Mouse (Mus musculus): ENCODE data around the gene Dus2. TPM values are rescaled to one million over a fixed set of nuclear protein-coding genes. Genes with fewer than 3 reads are reported as not detected.

The Dus2 gene
- polyA plus RNA-seq, 1 experiment from 2014 or later, result 18.4 TPM

GRCm38 (mm10) chr8:106074659-106075058 lies 83.5 kb downstream of the Dus2 start:
- H3K9ac ChIP-seq (ENCODE audit: low read length), result no peak overlapping the region
- peaks cover 8% of the 10 kb centered on the region for H3K36me3 ChIP-seq (ENCODE audit: control insufficient read depth, insufficient read depth, low read length)
- no peak overlapping the region for H3K4me2 ChIP-seq (ENCODE audit: low read depth, low read length)
- H3K9me3 ChIP-seq (ENCODE audit: control insufficient read depth, low read length), result no peaks in the 10 kb centered on the region
- no peaks in the 10 kb centered on the region for H3K27me3 ChIP-seq (ENCODE audit: control insufficient read depth, insufficient read depth, low read depth, low read length)
- no peak overlapping the region for H3K27ac ChIP-seq (ENCODE audit: low read length)
- H3K4me3 ChIP-seq (ENCODE audit: low read length), result no peak overlapping the region
- no peaks in the 10 kb centered on the region for H3K4me1 ChIP-seq (replicated peaks; ENCODE audit: control insufficient read depth, insufficient read depth, low read length)
- ATAC-seq (ENCODE audit: low read depth), result no peak
- WGBS, result 61% methylated on average over 1 of the region's 1 CpGs

DNA sequence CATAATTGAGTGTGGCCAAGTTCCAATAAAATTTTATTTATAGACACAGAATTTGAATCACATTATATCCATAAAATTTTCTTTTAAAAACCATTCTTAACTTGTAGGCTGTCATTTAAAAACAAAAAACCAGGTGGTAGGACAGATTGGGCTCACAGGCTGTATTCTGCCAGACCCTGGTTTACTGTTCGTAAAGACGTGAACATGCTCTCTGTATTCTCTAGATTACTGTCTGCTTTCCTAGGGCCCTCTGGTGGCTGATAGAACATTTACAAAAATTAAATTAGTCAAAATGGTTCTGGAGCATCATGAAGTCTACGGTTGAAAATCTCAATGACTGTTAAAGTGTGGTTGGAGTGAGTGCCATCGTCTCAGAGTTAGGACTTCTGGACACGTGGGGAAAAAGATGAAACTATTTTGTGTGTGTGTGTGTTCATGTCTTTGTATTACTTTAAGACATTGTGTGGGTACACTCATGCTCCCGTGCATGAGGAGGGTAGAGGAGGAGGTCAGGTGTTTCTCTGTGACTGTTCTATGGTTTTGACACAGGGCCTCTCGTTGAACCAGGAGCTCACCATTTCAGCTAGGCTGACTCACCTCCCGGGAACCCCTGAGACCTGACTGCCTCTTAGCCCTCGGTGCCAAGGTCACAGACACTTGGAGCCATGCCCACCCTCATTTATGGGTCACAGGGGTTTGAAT lies 84.2 kb downstream of the Dus2 start:
- WGBS, result 70% methylated on average over 9 of the region's 9 CpGs
- H3K4me3 ChIP-seq (ENCODE audit: low read length), result no peak overlapping the region
- H3K9me3 ChIP-seq (ENCODE audit: control insufficient read depth, low read length), result no peaks in the 10 kb centered on the region
- no peak for ATAC-seq (ENCODE audit: low read depth)
- H3K4me2 ChIP-seq (ENCODE audit: low read depth, low read length), result no peak overlapping the region
- no peak overlapping the region for H3K9ac ChIP-seq (ENCODE audit: low read length)
- H3K4me1 ChIP-seq (replicated peaks; ENCODE audit: control insufficient read depth, insufficient read depth, low read length), result no peaks in the 10 kb centered on the region
- no peak overlapping the region for H3K27ac ChIP-seq (ENCODE audit: low read length)
- no peaks in the 10 kb centered on the region for H3K27me3 ChIP-seq (ENCODE audit: control insufficient read depth, insufficient read depth, low read depth, low read length)
- peaks cover 8% of the 10 kb centered on the region for H3K36me3 ChIP-seq (ENCODE audit: control insufficient read depth, insufficient read depth, low read length)

- Histone ChIP-seq H3K36me3 (ENCODE audit: control insufficient read depth, insufficient read depth, low read length) (peaks cover 8% of the 10 kb centered on the region), H3K4me3 (ENCODE audit: low read length) (no peak overlapping the region), H3K27me3 (ENCODE audit: control insufficient read depth, insufficient read depth, low read depth, low read length) (no peaks in the 10 kb centered on the region), H3K27ac (ENCODE audit: low read length) (no peak overlapping the region), H3K9me3 (ENCODE audit: control insufficient read depth, low read length) (no peaks in the 10 kb centered on the region), H3K4me1 (replicated peaks; ENCODE audit: control insufficient read depth, insufficient read depth, low read length) (no peaks in the 10 kb centered on the region), H3K4me2 (ENCODE audit: low read depth, low read length) (no peak overlapping the region), H3K9ac (ENCODE audit: low read length) (no peak overlapping the region)
- ATAC-seq (ENCODE audit: low read depth), result no peak
- 90% methylated on average over 5 of the region's 5 CpGs for WGBS
Measured at GRCm38 (mm10) chr8:106075863-106076174, 84.7 kb downstream of the Dus2 start.

GRCm38 (mm10) chr8:106076612-106077011 lies 85.5 kb downstream of the Dus2 start:
- no peak overlapping the region for H3K27ac ChIP-seq (ENCODE audit: low read length)
- H3K9ac ChIP-seq (ENCODE audit: low read length), result no peak overlapping the region
- no peaks in the 10 kb centered on the region for H3K27me3 ChIP-seq (ENCODE audit: control insufficient read depth, insufficient read depth, low read depth, low read length)
- 73% methylated on average over 5 of the region's 5 CpGs for WGBS
- H3K9me3 ChIP-seq (ENCODE audit: control insufficient read depth, low read length), result no peaks in the 10 kb centered on the region
- ATAC-seq (ENCODE audit: low read depth), result no peak
- peaks cover 8% of the 10 kb centered on the region for H3K36me3 ChIP-seq (ENCODE audit: control insufficient read depth, insufficient read depth, low read length)
- H3K4me1 ChIP-seq (replicated peaks; ENCODE audit: control insufficient read depth, insufficient read depth, low read length), result no peaks in the 10 kb centered on the region
- no peak overlapping the region for H3K4me2 ChIP-seq (ENCODE audit: low read depth, low read length)
- H3K4me3 ChIP-seq (ENCODE audit: low read length), result no peak overlapping the region

- Histone ChIP-seq H3K4me3 (ENCODE audit: low read length) (no peak overlapping the region), H3K9ac (ENCODE audit: low read length) (no peak overlapping the region), H3K27me3 (ENCODE audit: control insufficient read depth, insufficient read depth, low read depth, low read length) (no peaks in the 10 kb centered on the region), H3K9me3 (ENCODE audit: control insufficient read depth, low read length) (no peaks in the 10 kb centered on the region), H3K4me1 (replicated peaks; ENCODE audit: control insufficient read depth, insufficient read depth, low read length) (no peaks in the 10 kb centered on the region), H3K27ac (ENCODE audit: low read length) (no peak overlapping the region), H3K4me2 (ENCODE audit: low read depth, low read length) (no peak overlapping the region), H3K36me3 (ENCODE audit: control insufficient read depth, insufficient read depth, low read length) (peaks cover 8% of the 10 kb centered on the region)
- ATAC-seq (ENCODE audit: low read depth), result no peak
- WGBS, result 86% methylated on average over 1 of the region's 1 CpGs
Measured at GRCm38 (mm10) chr8:106077452-106078067, 86.4 kb downstream of the Dus2 start.

GRCm38 (mm10) chr8:106102321-106102720 lies 111.2 kb downstream of the Dus2 start:
- Histone ChIP-seq H3K36me3 (ENCODE audit: control insufficient read depth, insufficient read depth, low read length) (peaks cover 17% of the 10 kb centered on the region), H3K4me3 (ENCODE audit: low read length) (no peak overlapping the region), H3K27me3 (ENCODE audit: control insufficient read depth, insufficient read depth, low read depth, low read length) (no peaks in the 10 kb centered on the region), H3K9me3 (ENCODE audit: control insufficient read depth, low read length) (no peaks in the 10 kb centered on the region), H3K27ac (ENCODE audit: low read length) (no peak overlapping the region), H3K9ac (ENCODE audit: low read length) (no peak overlapping the region), H3K4me1 (replicated peaks; ENCODE audit: control insufficient read depth, insufficient read depth, low read length) (no peaks in the 10 kb centered on the region), H3K4me2 (ENCODE audit: low read depth, low read length) (no peak overlapping the region)
- 84% methylated on average over 4 of the region's 4 CpGs for WGBS
- no peak for ATAC-seq (ENCODE audit: low read depth)

Small RNA genes within 50 kb of the gene (microRNA-seq; reads per million reads assigned to microRNA genes)
- not detected for gene Mir7074

Other genes starting within 250 kb of the Dus2 start
- gene Gfod2, start 232.7 kb upstream of the Dus2 start, polyA plus RNA-seq (2015; fragmentation: Nextera tagmentation; extraction: Ambion mirVana), result 22.4 and 25.3 TPM in 2 replicates
- gene Ranbp10, start 164.0 kb upstream of the Dus2 start, polyA plus RNA-seq (2015; fragmentation: Nextera tagmentation; extraction: Ambion mirVana), result 10.0 and 13.0 TPM in 2 replicates
- gene Tsnaxip1, start 163.6 kb upstream of the Dus2 start, polyA plus RNA-seq (2015; fragmentation: Nextera tagmentation; extraction: Ambion mirVana), result 4.0 and 4.6 TPM in 2 replicates
- 41.2 and 42.7 TPM in 2 replicates for gene Cenpt, start 138.1 kb upstream of the Dus2 start, polyA plus RNA-seq (2015; fragmentation: Nextera tagmentation; extraction: Ambion mirVana)
- 55.2 and 56.0 TPM in 2 replicates for gene Thap11, start 136.2 kb upstream of the Dus2 start, polyA plus RNA-seq (2015; fragmentation: Nextera tagmentation; extraction: Ambion mirVana)
- gene Nutf2, start 130.8 kb upstream of the Dus2 start, polyA plus RNA-seq (2015; fragmentation: Nextera tagmentation; extraction: Ambion mirVana), result 179 and 215 TPM in 2 replicates
- gene Edc4, start 110.5 kb upstream of the Dus2 start, polyA plus RNA-seq (2015; fragmentation: Nextera tagmentation; extraction: Ambion mirVana), result 50.2 and 51.8 TPM in 2 replicates
- gene Nrn1l, start 97.8 kb upstream of the Dus2 start, polyA plus RNA-seq (2015; fragmentation: Nextera tagmentation; extraction: Ambion mirVana), result 0.39 and 0.62 TPM in 2 replicates
- 34.0 and 34.9 TPM in 2 replicates for gene Pskh1, start 90.9 kb upstream of the Dus2 start, polyA plus RNA-seq (2015; fragmentation: Nextera tagmentation; extraction: Ambion mirVana)
- 0.77 and 1.2 TPM in 2 replicates for gene Ctrl, start 57.5 kb upstream of the Dus2 start, polyA plus RNA-seq (2015; fragmentation: Nextera tagmentation; extraction: Ambion mirVana)
- gene Psmb10, start 52.9 kb upstream of the Dus2 start, polyA plus RNA-seq (2015; fragmentation: Nextera tagmentation; extraction: Ambion mirVana), result 39.7 and 56.6 TPM in 2 replicates
- 1.6 and 2.8 TPM in 2 replicates for gene Lcat, start 48.0 kb upstream of the Dus2 start, polyA plus RNA-seq (2015; fragmentation: Nextera tagmentation; extraction: Ambion mirVana)
- gene Slc12a4, start 25.2 kb upstream of the Dus2 start, polyA plus RNA-seq (2015; fragmentation: Nextera tagmentation; extraction: Ambion mirVana), result 35.1 and 38.3 TPM in 2 replicates
- not detected in 2 replicates for gene Dpep3, start 11.9 kb upstream of the Dus2 start, polyA plus RNA-seq (2015; fragmentation: Nextera tagmentation; extraction: Ambion mirVana)
- gene Dpep2nb, start 14.6 kb downstream of the Dus2 start, polyA plus RNA-seq (2015; fragmentation: Nextera tagmentation; extraction: Ambion mirVana), result 0.28 TPM in 1 of 2 replicates, not detected in the other
- 14.7 and 14.8 TPM in 2 replicates for gene Ddx28, start 20.5 kb downstream of the Dus2 start, polyA plus RNA-seq (2015; fragmentation: Nextera tagmentation; extraction: Ambion mirVana)
- 6.0 and 6.2 TPM in 2 replicates for gene Nfatc3, start 67.5 kb downstream of the Dus2 start, polyA plus RNA-seq (2015; fragmentation: Nextera tagmentation; extraction: Ambion mirVana)
- gene Esrp2, start 145.6 kb downstream of the Dus2 start, polyA plus RNA-seq (2015; fragmentation: Nextera tagmentation; extraction: Ambion mirVana), result 62.7 and 62.8 TPM in 2 replicates
- 12.8 and 12.9 TPM in 2 replicates for gene Pla2g15, start 159.1 kb downstream of the Dus2 start, polyA plus RNA-seq (2015; fragmentation: Nextera tagmentation; extraction: Ambion mirVana)
- 41.3 and 41.7 TPM in 2 replicates for gene Slc7a6, start 177.5 kb downstream of the Dus2 start, polyA plus RNA-seq (2015; fragmentation: Nextera tagmentation; extraction: Ambion mirVana)
- 28.3 and 31.0 TPM in 2 replicates for gene Slc7a6os, start 219.6 kb downstream of the Dus2 start, polyA plus RNA-seq (2015; fragmentation: Nextera tagmentation; extraction: Ambion mirVana)
- gene Prmt7, start 219.6 kb downstream of the Dus2 start, polyA plus RNA-seq (2015; fragmentation: Nextera tagmentation; extraction: Ambion mirVana), result 40.5 and 42.0 TPM in 2 replicates

All from lung, embryonic 16.5 days (tissue).